Mouse (Mus musculus) gastrocnemius, adult 18-20 months (tissue): Measurements from ENCODE around the gene H2-M5. TPM values are rescaled to one million over a fixed set of nuclear protein-coding genes. Genes with fewer than 3 reads are reported as not detected.

Experiments used
- DNase-seq: peaks from one replicate; pipeline ENCODE4 v3.0.0; 2021; ENCODE audit warnings: low spot score
- total RNA-seq, 2 experiments: library from RNA; stranded (reverse); gene quantifications; 2 replicates each; pipeline ENCODE4 v1.2.3; 2021

The H2-M5 gene
- total RNA-seq, 2 experiments from 2014 or later = not detected

DNA sequence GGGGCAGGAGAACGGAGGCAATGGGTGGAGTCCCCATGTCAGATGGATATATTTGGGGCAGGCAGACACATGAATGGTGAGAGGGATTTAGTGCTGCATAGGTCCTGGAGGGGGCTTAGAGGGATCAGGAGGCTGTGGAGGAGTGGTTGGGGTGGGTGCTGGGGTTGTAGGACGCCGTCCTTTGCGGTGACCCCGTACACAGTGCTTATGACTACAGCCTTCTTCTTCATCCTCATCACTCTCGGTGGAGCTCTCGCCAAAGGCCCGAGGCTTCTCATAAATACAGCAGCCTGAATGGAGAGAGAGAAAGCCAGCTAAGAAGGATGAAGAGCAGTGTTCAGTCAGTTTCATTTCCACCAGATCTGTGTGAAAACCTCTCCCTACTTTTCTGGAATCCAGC lies 40.1 kb downstream of the H2-M5 start:
- DNase-seq = no peak

DNA sequence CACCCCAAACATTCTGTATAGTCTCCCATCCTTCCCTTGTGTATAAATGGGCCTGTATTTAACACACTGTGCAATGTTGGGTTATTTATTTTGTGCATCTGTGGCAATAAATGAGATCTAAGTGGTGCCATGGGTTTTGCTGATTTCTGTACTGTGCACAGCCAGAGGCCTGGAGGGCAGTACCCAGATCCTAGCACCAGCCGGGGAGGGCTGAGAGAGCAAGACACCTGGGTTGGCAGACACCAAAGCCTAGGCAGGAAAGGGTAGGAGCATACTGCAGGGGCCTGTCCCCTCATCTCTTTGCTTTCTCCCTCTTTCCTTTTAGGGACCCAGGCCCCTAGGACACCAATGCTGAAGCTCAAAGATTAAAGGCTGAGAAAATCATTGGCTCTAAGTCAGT lies 41.1 kb downstream of the H2-M5 start:
- DNase-seq = no peak

DNA sequence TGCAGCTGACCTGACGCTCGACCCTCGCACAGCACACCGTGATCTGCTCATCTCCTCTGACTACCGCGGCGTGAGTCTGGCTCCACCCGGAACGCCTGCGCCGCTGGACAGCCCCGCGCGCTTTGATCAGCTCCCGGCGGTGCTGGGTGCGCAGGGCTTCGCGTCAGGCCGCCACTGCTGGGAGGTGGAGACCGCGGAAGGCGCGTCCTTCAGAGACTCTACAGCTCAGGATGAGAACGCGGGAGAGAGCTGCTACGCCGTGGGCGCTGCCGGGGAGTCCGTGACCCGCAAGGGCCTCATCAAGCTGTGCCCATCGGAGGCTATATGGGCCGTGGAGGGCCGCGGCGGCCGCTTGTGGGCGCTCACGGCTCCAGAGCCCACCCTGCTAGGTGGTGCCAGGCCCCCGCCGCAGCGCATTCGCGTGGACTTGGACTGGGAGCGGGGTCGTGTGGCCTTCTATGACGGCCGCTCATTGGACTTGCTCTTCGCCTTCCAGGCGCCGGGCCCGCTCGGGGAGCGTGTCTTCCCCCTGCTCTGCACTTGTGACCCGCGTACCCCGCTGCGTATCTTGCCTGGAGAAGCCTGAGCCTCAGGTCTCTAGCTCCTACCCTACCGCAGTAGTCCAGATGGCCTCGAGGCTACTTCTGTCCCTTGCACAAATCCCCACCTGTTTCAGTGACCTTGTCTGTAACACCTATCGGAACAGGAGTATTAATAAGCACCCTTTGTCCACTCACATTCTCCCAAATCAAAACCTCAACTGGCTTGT lies 42.1 kb downstream of the H2-M5 start:
- DNase-seq = peak; percentile 45

DNA sequence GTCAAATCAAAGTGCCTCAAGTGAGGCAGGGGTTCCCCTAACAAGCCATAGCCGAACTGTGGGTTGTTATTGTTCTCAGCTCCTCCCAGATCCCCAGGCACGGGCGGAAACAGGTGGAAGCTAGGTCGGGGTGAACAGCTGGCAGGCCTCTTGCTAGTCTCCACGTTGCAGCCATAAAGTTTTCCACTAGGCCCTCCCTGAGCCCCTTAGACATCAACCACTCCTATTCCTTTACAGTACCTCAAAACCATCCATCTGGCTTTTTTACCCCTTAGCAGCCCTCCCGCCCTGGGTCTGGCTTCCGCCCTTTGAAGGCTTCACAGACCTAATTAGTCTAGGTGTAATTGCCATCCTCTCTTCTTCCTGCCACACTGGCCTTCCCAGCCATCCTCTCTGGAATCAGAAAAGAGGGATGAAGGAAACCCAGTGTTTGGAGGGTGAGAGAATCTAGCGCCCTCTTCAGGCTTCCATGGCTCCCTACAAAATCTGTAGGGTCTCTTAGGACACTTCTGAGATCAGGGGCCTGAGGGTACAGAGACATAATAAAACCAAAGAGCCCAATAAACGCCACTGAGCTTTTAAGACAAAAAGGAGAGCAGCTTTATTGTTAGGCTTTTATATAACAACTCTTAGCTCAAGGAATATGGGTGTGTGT lies 45.1 kb downstream of the H2-M5 start:
- no peak for DNase-seq

DNA sequence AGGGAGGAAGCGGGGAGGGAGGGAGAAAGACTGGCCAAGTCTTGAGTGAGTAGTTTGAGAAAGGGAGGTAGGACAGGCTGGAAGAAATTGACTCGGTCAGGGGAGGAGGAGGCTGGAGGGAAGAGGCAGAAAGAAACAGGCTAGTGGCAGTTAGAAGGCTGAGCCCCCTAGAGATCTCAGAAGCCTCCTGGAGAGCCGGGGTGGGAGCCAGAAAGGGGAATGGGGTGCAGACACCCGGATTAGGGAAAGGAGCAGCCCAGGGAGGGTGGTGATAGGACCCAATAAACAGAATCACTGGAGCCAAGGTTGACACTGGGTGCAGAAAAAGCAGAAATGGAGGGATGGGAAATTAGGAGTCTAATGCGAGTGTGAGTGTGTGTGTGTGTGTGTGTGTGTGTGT lies 45.6 kb downstream of the H2-M5 start:
- no peak for DNase-seq

DNA sequence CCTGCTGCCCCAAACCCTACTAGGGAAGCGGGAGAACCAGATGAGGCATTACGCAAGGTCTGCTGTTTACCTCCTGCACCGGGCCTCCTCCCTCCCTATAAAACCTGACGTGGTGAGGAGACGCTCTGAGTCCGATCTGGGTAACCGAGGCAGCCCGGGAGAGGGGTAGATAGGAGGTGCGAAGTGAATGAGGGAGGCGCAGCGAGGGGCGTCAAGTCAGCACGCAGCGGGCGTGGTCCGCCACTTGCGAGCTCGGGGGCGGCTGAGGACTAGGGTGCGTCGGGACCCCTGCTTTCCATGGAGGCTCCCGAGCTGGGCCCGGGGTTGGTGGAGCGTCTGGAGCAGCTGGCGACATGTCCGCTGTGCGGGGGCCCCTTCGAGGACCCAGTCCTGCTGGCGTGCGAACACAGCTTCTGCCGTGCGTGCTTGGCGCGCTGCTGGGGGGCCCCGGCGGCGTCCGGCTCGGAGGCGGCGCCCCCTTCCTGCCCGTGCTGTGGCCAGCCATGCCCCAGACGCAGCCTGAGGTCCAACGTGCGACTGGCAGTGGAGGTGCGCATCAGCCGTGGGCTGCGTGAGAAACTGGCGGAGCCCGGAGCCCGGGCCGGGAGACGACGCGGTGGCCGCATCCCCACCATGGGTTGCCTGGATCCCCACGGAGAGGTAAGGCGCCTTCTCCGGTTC lies 46.4 kb downstream of the H2-M5 start, which contains the start of gene Rnf39:
Gene Rnf39 (plus strand): TSS at position 128 of the 681 bp plus-strand sequence.
- no peak for DNase-seq

DNA sequence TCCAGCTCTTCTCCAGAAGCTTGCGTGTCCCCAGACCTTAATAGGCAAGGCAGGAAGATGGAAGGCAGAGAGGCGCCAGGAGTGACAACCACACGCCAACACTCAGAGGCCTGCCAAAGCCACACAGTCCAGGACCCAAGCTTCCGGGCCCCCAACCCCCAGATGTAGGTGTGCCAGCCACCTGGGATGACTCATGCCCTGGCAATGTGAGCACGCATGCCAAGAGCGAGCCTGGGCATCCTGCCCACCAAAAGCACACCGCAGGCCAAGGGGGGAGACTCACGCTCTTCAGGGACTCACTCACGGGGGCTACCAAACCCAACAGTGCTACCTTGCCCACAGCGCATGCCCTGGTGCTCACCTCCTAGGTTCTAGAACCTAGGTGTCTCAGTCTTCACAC lies 46.9 kb downstream of the H2-M5 start:
- DNase-seq = peak; percentile 20

DNA sequence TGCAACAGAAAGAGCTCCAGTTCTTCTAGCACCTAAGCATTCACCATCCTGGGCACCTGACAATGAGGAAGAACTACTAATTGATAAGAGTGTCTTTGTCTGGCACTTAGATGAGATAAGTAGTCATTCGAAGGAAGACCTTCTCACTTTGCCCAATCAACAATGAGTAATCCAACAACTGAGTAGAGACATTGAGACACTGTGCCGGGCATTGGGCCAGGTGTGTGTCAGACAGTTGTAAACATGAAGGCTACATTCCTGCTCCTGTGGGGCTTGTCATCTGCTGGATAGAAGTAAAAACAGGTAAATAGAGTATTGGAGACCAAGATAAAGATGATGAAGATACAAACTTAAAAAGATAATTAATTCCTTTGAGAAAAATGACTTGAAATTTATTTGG lies 51.3 kb downstream of the H2-M5 start:
- no peak for DNase-seq

Other genes starting within 250 kb of the H2-M5 start
- not detected for gene H2-M10.5, start 216.6 kb downstream of the H2-M5 start, total RNA-seq
- not detected for gene H2-M10.6, start 177.4 kb downstream of the H2-M5 start, total RNA-seq
- 10 to 100 TPM; 18.4 to 18.7 TPM for gene Trim26, start 152.4 kb downstream of the H2-M5 start, total RNA-seq
- gene Trim15, start 122.3 kb downstream of the H2-M5 start, total RNA-seq = not detected
- not detected for gene Trim10, start 120.0 kb downstream of the H2-M5 start, total RNA-seq
- gene Trim40, start 99.4 kb downstream of the H2-M5 start, total RNA-seq = not detected
- not detected for gene Trim31, start 91.4 kb downstream of the H2-M5 start, total RNA-seq
- gene Rnf39, start 46.6 kb downstream of the H2-M5 start, total RNA-seq = under 1 TPM; 0.23 to 0.24 TPM
- gene Ppp1r11, start 37.8 kb downstream of the H2-M5 start, total RNA-seq = 10 to 100 TPM; 58.9 to 65.9 TPM
- 10 to 100 TPM; 21.9 to 22.1 TPM for gene Znrd1, start 31.0 kb downstream of the H2-M5 start, total RNA-seq
- gene Znrd1as, start 30.9 kb downstream of the H2-M5 start, total RNA-seq = 10 to 100 TPM; 26.5 to 26.6 TPM
- under 1 TPM in 1 of 2 experiments, not detected in 1; 0.37 TPM for gene 2410137M14Rik, start 8.3 kb downstream of the H2-M5 start, total RNA-seq
- not detected for gene Zfp57, start 11.6 kb upstream of the H2-M5 start, total RNA-seq
- gene Mog, start 33.9 kb upstream of the H2-M5 start, total RNA-seq = not detected
- 1 to 10 TPM; 5.5 to 8.2 TPM for gene Gabbr1, start 56.4 kb upstream of the H2-M5 start, total RNA-seq
- not detected for gene Olfr90, start 99.0 kb upstream of the H2-M5 start, total RNA-seq
- not detected for gene Olfr91, start 108.7 kb upstream of the H2-M5 start, total RNA-seq
- gene Olfr92, start 130.6 kb upstream of the H2-M5 start, total RNA-seq = not detected
- gene Olfr93, start 172.0 kb upstream of the H2-M5 start, total RNA-seq = not detected
- gene Ubd, start 204.4 kb upstream of the H2-M5 start, total RNA-seq = under 1 TPM in 1 of 2 experiments, not detected in 1; 0.74 TPM
- gene Olfr94, start 211.5 kb upstream of the H2-M5 start, total RNA-seq = not detected
- not detected for gene Olfr95, start 223.6 kb upstream of the H2-M5 start, total RNA-seq
- not detected for gene Olfr96, start 230.6 kb upstream of the H2-M5 start, total RNA-seq
- not detected for gene Olfr97, start 247.8 kb upstream of the H2-M5 start, total RNA-seq